In genomic region chr17:80497183-80497601, GRCm38 (mm10) we compare ENCODE assay signal across 19 mouse cellular contexts. TPM values are rescaled to one million over a fixed set of nuclear protein-coding genes. Genes with fewer than 3 reads are reported as not detected.
DNase-seq lines count a peak whose midpoint lies in the region; ATAC-seq and TF ChIP-seq lines count a peak whose summit lies in the region.
"Had no signal": no experiment of that assay in that cellular context is flagged by ENCODE, and none has a peak within 500 bp of the region (broad histone marks: within the 10 kb centered on the region; RNA-seq: fewer than 3 reads in every experiment).

No protein-coding gene starts in this region.

- H3K4me3 ChIP-seq in midbrain, embryonic 11.5 days (ENCODE audit: low read depth, low read length) = no peak overlapping the region
- H3K4me3 ChIP-seq in midbrain, embryonic 16.5 days (ENCODE audit: low read depth, low read length) = no peak overlapping the region
- H3K4me3 ChIP-seq in ES-E14 (ENCODE audit: insufficient read depth in 1 of 2, low read depth in 1 of 2, low read length in 2 of 2, poor library complexity in 1 of 2, severe bottlenecking in 1 of 2) = peak overlapping the region; percentile 34 to 38
- no peak overlapping the region for H3K4me3 ChIP-seq in lung, adult 2 months (replicated peaks; ENCODE audit: extremely low read depth, low read depth, low read length)
- H3K4me3 ChIP-seq: heart, embryonic 10.5 days had no signal

- H3K27me3 ChIP-seq in midbrain, embryonic 11.5 days (ENCODE audit: control insufficient read depth, insufficient read depth, low read length) = no peaks in the 10 kb centered on the region
- H3K27me3 ChIP-seq in midbrain, embryonic 16.5 days (ENCODE audit: control insufficient read depth, insufficient read depth, low read depth, low read length) = no peaks in the 10 kb centered on the region

- in situ Hi-C loops in ES-E14 (cut with MboI; ENCODE audit: low sequenced_read_pairs in 2 of 2, unreplicated experiment in 2 of 2) = no loop called here

- TF ChIP-seq POLR2A in lung, adult 2 months (IDR thresholded peaks at IDR 0.05; ENCODE audit: borderline replicate concordance, extremely low read depth, low read depth, low read length) = no peak

- H3K9ac ChIP-seq in midbrain, embryonic 11.5 days (ENCODE audit: low read length) = no peak overlapping the region
- H3K9ac ChIP-seq in midbrain, embryonic 16.5 days (ENCODE audit: low read depth, low read length) = no peak overlapping the region
- H3K9ac ChIP-seq in ES-E14 (ENCODE audit: insufficient read depth, low read depth, low read length, poor library complexity, severe bottlenecking) = peak overlapping the region; percentile 73

- DNase-seq in midbrain, embryonic 11.5 days (ENCODE audit: low spot score, missing footprints) = no peak
- DNase-seq in ES-E14 (ENCODE audit: low read depth, low spot score) = peak; percentile 73
- DNase-seq in embryo, embryonic 10.5 days (ENCODE audit: low spot score) = peak; percentile 22
- DNase-seq in urinary bladder, postnatal 4 days (ENCODE audit: low spot score in 2 of 2) = no peak
- DNase-seq in lung, adult 2 months = no peak
- DNase-seq: adrenal gland, postnatal 10 days; cerebellum, adult 9-10 months; gastrocnemius, postnatal 25 days; heart, postnatal 14 days; kidney, adult 18-20 months; kidney, postnatal 36 days; right cerebral cortex, adult 18-20 months had no signal

- no peaks in the 10 kb centered on the region for H3K36me3 ChIP-seq in midbrain, embryonic 11.5 days (ENCODE audit: control insufficient read depth, insufficient read depth, low read length)
- H3K36me3 ChIP-seq in midbrain, embryonic 16.5 days (ENCODE audit: control insufficient read depth, insufficient read depth, low read length) = no peaks in the 10 kb centered on the region
- no peaks in the 10 kb centered on the region for H3K36me3 ChIP-seq in ES-E14 (ENCODE audit: control insufficient read depth, insufficient read depth, low read length, poor library complexity, severe bottlenecking)
- H3K36me3 ChIP-seq: heart, embryonic 10.5 days had no signal

- no peaks in the 10 kb centered on the region for H3K4me1 ChIP-seq in midbrain, embryonic 11.5 days (ENCODE audit: control insufficient read depth, insufficient read depth, low read length)
- no peaks in the 10 kb centered on the region for H3K4me1 ChIP-seq in midbrain, embryonic 16.5 days (ENCODE audit: control insufficient read depth, insufficient read depth, low read length)
- H3K4me1 ChIP-seq in ES-E14 (ENCODE audit: control insufficient read depth in 2 of 2, insufficient read depth in 2 of 2, low read length in 2 of 2, poor library complexity in 1 of 2) = peaks cover 22 to 23% of the 10 kb centered on the region in 2 experiments
- no peaks in the 10 kb centered on the region for H3K4me1 ChIP-seq in lung, adult 2 months (ENCODE audit: control insufficient read depth, insufficient read depth, low read length)

- no peak for TF ChIP-seq CTCF in lung, adult 2 months (IDR thresholded peaks at IDR 0.05; ENCODE audit: insufficient read depth, low read length)

- no peak overlapping the region for H3K4me2 ChIP-seq in midbrain, embryonic 11.5 days
- H3K4me2 ChIP-seq in midbrain, embryonic 16.5 days (ENCODE audit: low read length) = no peak overlapping the region
- H3K4me2 ChIP-seq: liver, embryonic 11.5 days had no signal

- ATAC-seq in midbrain, embryonic 11.5 days (ENCODE audit: low FRiP score) = peak; percentile 76
- ATAC-seq in midbrain, embryonic 16.5 days = no peak
- peak; percentile 46; the same call in 1 of the 2 replicates for ATAC-seq in monocyte, adult 5-6 weeks (replicated peaks; ENCODE audit: insufficient number of reproducible peaks, low FRiP score, low TSS enrichment, poor library complexity, severe bottlenecking)
- ATAC-seq: CD4-positive, CD25-positive, alpha-beta regulatory T cell, adult 4 months; hindbrain, embryonic 16.5 days; lung, postnatal 0 days had no signal

- no peaks in the 10 kb centered on the region for H3K9me3 ChIP-seq in midbrain, embryonic 11.5 days (ENCODE audit: control insufficient read depth, low read length)
- no peaks in the 10 kb centered on the region for H3K9me3 ChIP-seq in midbrain, embryonic 16.5 days (replicated peaks; ENCODE audit: control insufficient read depth, low read length, poor library complexity, severe bottlenecking)
- no peaks in the 10 kb centered on the region for H3K9me3 ChIP-seq in ES-E14 (ENCODE audit: control insufficient read depth, insufficient read depth, low read depth, low read length)
- H3K9me3 ChIP-seq: heart, embryonic 10.5 days had no signal

- 47% methylated on average over 9 of the region's 9 CpGs for WGBS in midbrain, embryonic 11.5 days
- 37% methylated on average over 9 of the region's 9 CpGs for WGBS in midbrain, embryonic 16.5 days
- 71% methylated on average over 9 of the region's 9 CpGs for WGBS in lung, adult 2 months

- H3K27ac ChIP-seq in midbrain, embryonic 11.5 days (ENCODE audit: low read depth, low read length) = no peak overlapping the region
- H3K27ac ChIP-seq in midbrain, embryonic 16.5 days (ENCODE audit: low read length) = no peak overlapping the region
- H3K27ac ChIP-seq in ES-E14 (ENCODE audit: insufficient read depth, low read depth, low read length, poor library complexity, severe bottlenecking) = peak overlapping the region; percentile 92
- H3K27ac ChIP-seq: heart, embryonic 10.5 days had no signal

TF ChIP-seq in ES-E14, 5 proteins besides CTCF, POLR2A, EP300 and RAD21:
- TF ChIP-seq MAFK (IDR thresholded peaks at IDR 0.05; ENCODE audit: insufficient read depth, low read depth, low read length) (peak; percentile 100), CHD2 (IDR thresholded peaks at IDR 0.05; ENCODE audit: low read depth, low read length) (0 out of 2 replicates have a peak, but pooled peaks have one; percentile 13), HCFC1 (IDR thresholded peaks at IDR 0.05; ENCODE audit: borderline replicate concordance, insufficient read depth, low read length) (peak; percentile 47; the same call in 1 of the 2 replicates), ZC3H11A (IDR thresholded peaks at IDR 0.05; ENCODE audit: borderline replicate concordance, low read depth, low read length) (no peak), ZNF384 (IDR thresholded peaks at IDR 0.05; ENCODE audit: low read depth, low read length) (no peak; the same call in 1 of the 2 replicates)

RNA-seq across cellular contexts. Expression of gene Sos1, which starts 16.9 kb away (rescaled TPM):
- polyA plus RNA-seq in midbrain, embryonic 11.5 days (2014; fragmentation: Nextera tagmentation; extraction: Ambion mirVana) = 8.6 and 8.9 TPM in 2 replicates
- 6.6 and 7.5 TPM in 2 replicates for polyA plus RNA-seq in midbrain, embryonic 16.5 days (2015; fragmentation: Nextera tagmentation; extraction: Ambion mirVana)
- 9.0 and 10.9 TPM in 2 replicates for total RNA-seq in ES-E14 (2012; rRNA removed)
- 7.0 to 13.8 TPM (median 9.4 TPM) in 3 replicates for total RNA-seq in monocyte, adult 5-6 weeks (2017)
- 2.5 and 2.9 TPM in 2 replicates for polyA plus RNA-seq in lung, adult 2 months (2012; rRNA removed)

Comparison
In these comparisons a context has a peak if more than half of its experiments do, and no peak if none do; other contexts are left out.
1. DNase-seq: peak in ES-E14 (single experiment) and embryo, embryonic 10.5 days (single experiment); none in midbrain, embryonic 11.5 days (single experiment), urinary bladder, postnatal 4 days (0 of 2) and lung, adult 2 months (single experiment).
2. H3K4me3 ChIP-seq: peak in ES-E14 (2 of 2); none in midbrain, embryonic 11.5 days (single experiment), midbrain, embryonic 16.5 days (single experiment) and lung, adult 2 months (single experiment).